ENCODE assay signal across 8 mouse cellular contexts in the genomic region with DNA sequence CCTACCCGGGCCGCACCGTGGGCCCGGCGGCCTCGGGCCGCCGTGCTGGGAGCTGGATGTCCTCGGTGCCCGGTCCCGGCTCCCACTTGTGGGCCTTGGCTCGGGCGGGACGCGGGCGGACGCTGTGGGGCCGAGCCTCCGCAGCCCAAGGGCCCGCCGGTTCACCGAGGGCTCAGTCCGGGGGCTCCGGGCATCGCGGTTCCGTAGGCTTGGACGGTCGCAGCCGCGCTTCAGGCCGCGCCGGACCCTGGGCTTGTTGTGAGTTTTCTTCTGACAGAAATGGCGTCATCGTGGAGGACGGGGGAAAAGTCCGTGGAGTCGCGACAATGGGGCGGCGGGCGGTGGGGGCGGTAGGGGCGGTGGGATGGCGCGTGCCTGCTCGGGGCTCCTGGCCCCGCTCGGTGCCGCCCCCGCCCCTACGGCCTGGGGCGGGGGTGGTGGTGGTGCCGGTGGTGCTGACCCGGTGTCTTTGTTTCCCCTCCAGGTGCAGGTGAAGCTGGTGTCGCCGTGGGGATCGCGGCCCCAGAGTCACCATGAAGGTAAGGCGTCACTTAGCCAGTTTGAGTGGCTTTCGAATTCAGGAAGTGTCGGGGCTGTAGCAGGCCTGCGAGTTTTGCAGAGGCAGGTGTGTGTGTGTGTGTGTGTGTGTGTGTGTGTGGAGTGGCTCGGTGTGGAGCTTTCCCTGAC. TPM values are rescaled to one million over a fixed set of nuclear protein-coding genes. Genes with fewer than 3 reads are reported as not detected.
A peak's percentile ranks its signal among the peaks of the same experiment; 100 is the strongest.
DNase-seq lines count a peak whose midpoint lies in the region; ATAC-seq and TF ChIP-seq lines count a peak whose summit lies in the region.

No protein-coding gene starts in this region.

- peak overlapping the region; percentile 80 for H3K4me3 ChIP-seq in ES-Bruce4 (ENCODE audit: low read depth, low read length)
- H3K4me3 ChIP-seq in forebrain, embryonic 13.5 days: peak overlapping the region; percentile 98

- no peak for TF ChIP-seq EP300 in ES-Bruce4 (IDR thresholded peaks at IDR 0.05; ENCODE audit: insufficient read depth, low read depth, low read length)

- peak; percentile 52 for DNase-seq in brain, embryonic 14.5 days (ENCODE audit: low read depth)
- peak; percentile 31 to 51 for DNase-seq in heart, postnatal 36 days
- DNase-seq in layer of hippocampus, adult 9-11 months: peak; percentile 18
- peak; percentile 64 for DNase-seq in lung, postnatal 10 days
- DNase-seq in right cerebral cortex, adult 18-20 months: peak; percentile 14
- peak; percentile 61 for DNase-seq in urinary bladder, postnatal 14 days (ENCODE audit: low spot score)

- intact Hi-C loops in heart, postnatal 36 days (cut with DNase I): loop anchor here (5.0 to 10.0 kb wide), 4 partner anchors 63 to 550 kb away; a partner anchor contains a TSS

- H3K9ac ChIP-seq in ES-Bruce4 (ENCODE audit: low read depth, poor library complexity, severe bottlenecking): peak overlapping the region; percentile 99
- peak overlapping the region; percentile 99 for H3K9ac ChIP-seq in forebrain, embryonic 13.5 days

- H3K27ac ChIP-seq in ES-Bruce4 (ENCODE audit: insufficient read depth, low read length): no peak overlapping the region
- peak overlapping the region; percentile 97 for H3K27ac ChIP-seq in forebrain, embryonic 13.5 days

- peaks cover 3% of the 10 kb centered on the region; the same call in 1 of the 2 replicates for H3K36me3 ChIP-seq in ES-Bruce4 (ENCODE audit: control insufficient read depth, insufficient read depth, low read length, poor library complexity, severe bottlenecking)
- peaks cover 16% of the 10 kb centered on the region for H3K36me3 ChIP-seq in forebrain, embryonic 13.5 days (ENCODE audit: poor library complexity, severe bottlenecking)

- WGBS in forebrain, embryonic 13.5 days: under 1% methylated on average over 56 of the region's 65 CpGs

- no peak for TF ChIP-seq POLR2A in ES-Bruce4 (IDR thresholded peaks at IDR 0.05; ENCODE audit: insufficient read depth, low read length)
- no peak for TF ChIP-seq POLR2A in brain, embryonic 14.5 days (IDR thresholded peaks at IDR 0.05; ENCODE audit: borderline replicate concordance, extremely low read depth, insufficient read depth, insufficient read length, poor library complexity, severe bottlenecking)

- no peak; the same call in 1 of the 2 replicates for ATAC-seq in forebrain, embryonic 13.5 days

- peak overlapping the region; percentile 82 for H3K4me2 ChIP-seq in forebrain, embryonic 13.5 days

- TF ChIP-seq CTCF in ES-Bruce4 (IDR thresholded peaks at IDR 0.05; ENCODE audit: low read depth, low read length): no peak
- TF ChIP-seq CTCF in brain, embryonic 14.5 days (IDR thresholded peaks at IDR 0.05; ENCODE audit: borderline replicate concordance, extremely low read depth, insufficient read depth, insufficient read length): no peak

- H3K27me3 ChIP-seq in ES-Bruce4 (ENCODE audit: control insufficient read depth, insufficient read depth, low read length, poor library complexity, severe bottlenecking): no peaks in the 10 kb centered on the region
- H3K27me3 ChIP-seq in forebrain, embryonic 13.5 days: no peaks in the 10 kb centered on the region

- no peaks in the 10 kb centered on the region for H3K4me1 ChIP-seq in ES-Bruce4 (ENCODE audit: control insufficient read depth, insufficient read depth, low read length)
- H3K4me1 ChIP-seq in forebrain, embryonic 13.5 days: peaks cover 40% of the 10 kb centered on the region

- H3K9me3 ChIP-seq in ES-Bruce4 (replicated peaks; ENCODE audit: control insufficient read depth, insufficient read depth, low read length, poor library complexity, severe bottlenecking): no peaks in the 10 kb centered on the region
- no peaks in the 10 kb centered on the region for H3K9me3 ChIP-seq in forebrain, embryonic 13.5 days (replicated peaks)

RNA-seq across cellular contexts. Expression of a gene that starts 1.2 kb away (rescaled TPM):
- 60.1 and 64.7 TPM in 2 replicates for polyA plus RNA-seq in ES-Bruce4 (2011; ENCODE audit: insufficient read depth, insufficient read length, low read depth, missing spikeins)
- polyA plus RNA-seq in brain, embryonic 14.5 days (2012; rRNA removed): 40.2 and 43.3 TPM in 2 replicates
- 70.7 and 74.7 TPM in 2 replicates for polyA plus RNA-seq in forebrain, embryonic 13.5 days (2015; fragmentation: Nextera tagmentation; extraction: Ambion mirVana)
- 10 to 100 TPM; 20.4 to 26.1 TPM for total RNA-seq in heart, postnatal 36 days (2021)

RNA-seq across cellular contexts. Expression of a gene that starts 1.5 kb away (rescaled TPM):
- polyA plus RNA-seq in ES-Bruce4 (2011; ENCODE audit: insufficient read depth, insufficient read length, low read depth, missing spikeins): 49.3 and 49.6 TPM in 2 replicates
- polyA plus RNA-seq in brain, embryonic 14.5 days (2012; rRNA removed): 27.1 and 32.2 TPM in 2 replicates
- 108 and 111 TPM in 2 replicates for polyA plus RNA-seq in forebrain, embryonic 13.5 days (2015; fragmentation: Nextera tagmentation; extraction: Ambion mirVana)
- total RNA-seq in heart, postnatal 36 days (2021): 10 to 100 TPM; 22.0 to 23.5 TPM

RNA-seq across cellular contexts. Expression of a gene that starts 25.0 kb away (rescaled TPM):
- polyA plus RNA-seq in ES-Bruce4 (2011; ENCODE audit: insufficient read depth, insufficient read length, low read depth, missing spikeins): 65.8 and 75.1 TPM in 2 replicates
- polyA plus RNA-seq in brain, embryonic 14.5 days (2012; rRNA removed): 143 and 200 TPM in 2 replicates
- polyA plus RNA-seq in forebrain, embryonic 13.5 days (2015; fragmentation: Nextera tagmentation; extraction: Ambion mirVana): 81.0 and 88.2 TPM in 2 replicates
- 10 to 100 TPM; 19.1 to 23.5 TPM for total RNA-seq in heart, postnatal 36 days (2021)

Comparison
In these comparisons a context has a peak if more than half of its experiments do, and no peak if none do; other contexts are left out.
1. DNase-seq: peak in every context shown above with its lines; median percentile 64 in lung, postnatal 10 days; 61 in urinary bladder, postnatal 14 days; 52 in brain, embryonic 14.5 days; 41 in heart, postnatal 36 days; 18 in layer of hippocampus, adult 9-11 months; 14 in right cerebral cortex, adult 18-20 months.